17 mouse cellular contexts compared by ENCODE assay signal in genomic region chr7:88346035-88346434, GRCm38 (mm10).
A peak's percentile ranks its signal among the peaks of the same experiment; 100 is the strongest.
DNase-seq lines count a peak whose midpoint lies in the region; ATAC-seq and TF ChIP-seq lines count a peak whose summit lies in the region.
"Had no signal": no experiment of that assay in that cellular context is flagged by ENCODE, and none has a peak within 500 bp of the region (broad histone marks: within the 10 kb centered on the region; RNA-seq: fewer than 3 reads in every experiment).

No protein-coding gene starts in this region.

- H3K9ac ChIP-seq in forebrain, postnatal 0 days: no peak overlapping the region
- no peak overlapping the region for H3K9ac ChIP-seq in forebrain, embryonic 15.5 days (replicated peaks)
- no peak overlapping the region for H3K9ac ChIP-seq in forebrain, embryonic 13.5 days
- H3K9ac ChIP-seq: limb, embryonic 15.5 days; midbrain, embryonic 15.5 days; neural tube, embryonic 12.5 days had no signal

- peak; percentile 24 for DNase-seq in forebrain, postnatal 0 days
- peak; percentile 42 for DNase-seq in left cerebral cortex, adult 11 months (ENCODE audit: low spot score)
- DNase-seq in left cerebral cortex, postnatal 4 days: no peak
- DNase-seq in frontal cortex, adult 2 months (ENCODE audit: extremely low spot score in 1 of 2, low spot score in 1 of 2): peak; percentile 65 to 78
- DNase-seq in lung, postnatal 36 days: peak; percentile 27
- DNase-seq in spleen, postnatal 36 days (ENCODE audit: low spot score in 2 of 2): no peak
- DNase-seq: B cell, adult 2 months; cerebellum, adult 9-11 months; kidney, postnatal 4 days; thymus, postnatal 14 days had no signal

- H3K27ac ChIP-seq in forebrain, postnatal 0 days (ENCODE audit: low read depth, low read length): no peak overlapping the region
- no peak overlapping the region for H3K27ac ChIP-seq in forebrain, embryonic 15.5 days (replicated peaks)
- no peak overlapping the region for H3K27ac ChIP-seq in forebrain, embryonic 13.5 days
- H3K27ac ChIP-seq: embryonic facial prominence, embryonic 10.5 days; limb, embryonic 15.5 days; midbrain, embryonic 15.5 days; neural tube, embryonic 12.5 days had no signal

- no peak overlapping the region for H3K4me3 ChIP-seq in forebrain, postnatal 0 days (ENCODE audit: low read depth, low read length)
- no peak overlapping the region for H3K4me3 ChIP-seq in forebrain, embryonic 15.5 days
- H3K4me3 ChIP-seq in forebrain, embryonic 13.5 days: no peak overlapping the region
- H3K4me3 ChIP-seq: embryonic facial prominence, embryonic 10.5 days; limb, embryonic 15.5 days; midbrain, embryonic 15.5 days; neural tube, embryonic 12.5 days had no signal

- WGBS in forebrain, postnatal 0 days: 74% methylated on average over 1 of the region's 1 CpGs
- WGBS in forebrain, embryonic 15.5 days: 90% methylated on average over 1 of the region's 1 CpGs
- WGBS in forebrain, embryonic 13.5 days: 87% methylated on average over 1 of the region's 1 CpGs

- H3K27me3 ChIP-seq in forebrain, postnatal 0 days (ENCODE audit: insufficient read depth, low read length): no peaks in the 10 kb centered on the region
- H3K27me3 ChIP-seq in forebrain, embryonic 15.5 days: no peaks in the 10 kb centered on the region
- no peaks in the 10 kb centered on the region for H3K27me3 ChIP-seq in forebrain, embryonic 13.5 days
- H3K27me3 ChIP-seq: limb, embryonic 15.5 days; midbrain, embryonic 15.5 days; neural tube, embryonic 12.5 days had no signal

- H3K36me3 ChIP-seq in forebrain, postnatal 0 days (ENCODE audit: insufficient read depth): no peaks in the 10 kb centered on the region
- no peaks in the 10 kb centered on the region for H3K36me3 ChIP-seq in forebrain, embryonic 15.5 days
- H3K36me3 ChIP-seq in forebrain, embryonic 13.5 days (ENCODE audit: poor library complexity, severe bottlenecking): no peaks in the 10 kb centered on the region
- H3K36me3 ChIP-seq: embryonic facial prominence, embryonic 10.5 days; limb, embryonic 15.5 days; midbrain, embryonic 15.5 days; neural tube, embryonic 12.5 days had no signal

- H3K4me1 ChIP-seq in forebrain, postnatal 0 days (ENCODE audit: insufficient read depth): no peaks in the 10 kb centered on the region
- no peaks in the 10 kb centered on the region for H3K4me1 ChIP-seq in forebrain, embryonic 15.5 days
- no peaks in the 10 kb centered on the region for H3K4me1 ChIP-seq in forebrain, embryonic 13.5 days
- H3K4me1 ChIP-seq: limb, embryonic 15.5 days; midbrain, embryonic 15.5 days; neural tube, embryonic 12.5 days had no signal

- intact Hi-C loops in left cerebral cortex, postnatal 4 days (cut with DNase I): no loop called here

- no peaks in the 10 kb centered on the region for H3K9me3 ChIP-seq in forebrain, postnatal 0 days (ENCODE audit: low read length)
- no peaks in the 10 kb centered on the region for H3K9me3 ChIP-seq in forebrain, embryonic 15.5 days
- H3K9me3 ChIP-seq in forebrain, embryonic 13.5 days (replicated peaks): no peaks in the 10 kb centered on the region
- H3K9me3 ChIP-seq: embryonic facial prominence, embryonic 10.5 days; limb, embryonic 15.5 days; midbrain, embryonic 15.5 days; neural tube, embryonic 12.5 days had no signal

- no peak for TF ChIP-seq CTCF in forebrain, postnatal 0 days (IDR thresholded peaks at IDR 0.05; ENCODE audit: low read depth)

- peak; percentile 58; the same call in 1 of the 2 replicates for ATAC-seq in forebrain, postnatal 0 days
- ATAC-seq in forebrain, embryonic 15.5 days (replicated peaks): no peak
- no peak for ATAC-seq in forebrain, embryonic 13.5 days
- ATAC-seq: intestine, postnatal 0 days; midbrain, embryonic 15.5 days had no signal

- no peak overlapping the region for H3K4me2 ChIP-seq in forebrain, postnatal 0 days (ENCODE audit: low read depth)
- no peak overlapping the region for H3K4me2 ChIP-seq in forebrain, embryonic 15.5 days (replicated peaks)
- no peak overlapping the region for H3K4me2 ChIP-seq in forebrain, embryonic 13.5 days
- H3K4me2 ChIP-seq: limb, embryonic 15.5 days; midbrain, embryonic 15.5 days; neural tube, embryonic 12.5 days had no signal

Comparison
In these comparisons a context has a peak if more than half of its experiments do, and no peak if none do; other contexts are left out.
1. DNase-seq: peak in forebrain, postnatal 0 days (single experiment), left cerebral cortex, adult 11 months (single experiment), frontal cortex, adult 2 months (2 of 2) and lung, postnatal 36 days (single experiment); none in left cerebral cortex, postnatal 4 days (single experiment) and spleen, postnatal 36 days (0 of 2).